14 mouse cellular contexts compared by ENCODE assay signal in genomic region chr6:55465311-55465710, GRCm38 (mm10). TPM values are rescaled to one million over a fixed set of nuclear protein-coding genes. Genes with fewer than 3 reads are reported as not detected.
DNase-seq lines count a peak whose midpoint lies in the region; ATAC-seq and TF ChIP-seq lines count a peak whose summit lies in the region.
"Had no signal": no experiment of that assay in that cellular context is flagged by ENCODE, and none has a peak within 500 bp of the region (broad histone marks: within the 10 kb centered on the region; RNA-seq: fewer than 3 reads in every experiment).

No protein-coding gene starts in this region.

- TF ChIP-seq CTCF in stomach, postnatal 0 days (IDR thresholded peaks at IDR 0.05; ENCODE audit: low read depth) = no peak

- H3K4me2 ChIP-seq in hindbrain, embryonic 13.5 days = no peak overlapping the region
- H3K4me2 ChIP-seq in stomach, postnatal 0 days (replicated peaks; ENCODE audit: low read depth) = no peak overlapping the region
- H3K4me2 ChIP-seq: embryonic facial prominence, embryonic 12.5 days; hindbrain, embryonic 15.5 days; liver, embryonic 15.5 days; neural tube, embryonic 12.5 days had no signal

- H3K27me3 ChIP-seq in hindbrain, embryonic 10.5 days (ENCODE audit: insufficient read depth, poor library complexity, severe bottlenecking) = peaks cover 26% of the 10 kb centered on the region
- 0 out of 2 replicates have a peak, but pooled peaks cover 3% of the 10 kb centered on the region for H3K27me3 ChIP-seq in hindbrain, embryonic 13.5 days
- no peaks in the 10 kb centered on the region for H3K27me3 ChIP-seq in stomach, postnatal 0 days (ENCODE audit: control insufficient read depth, insufficient read depth, low read length)
- H3K27me3 ChIP-seq: embryonic facial prominence, embryonic 12.5 days; hindbrain, embryonic 15.5 days; liver, embryonic 15.5 days; neural tube, embryonic 12.5 days had no signal

- TF ChIP-seq EP300 in stomach, postnatal 0 days (optimal IDR thresholded peaks at IDR 0.05) = no peak

- no peak for ATAC-seq in hindbrain, embryonic 13.5 days (ENCODE audit: low FRiP score)
- no peak for ATAC-seq in stomach, postnatal 0 days (ENCODE audit: low FRiP score, low TSS enrichment)
- no peak for ATAC-seq in monocyte, adult 5-6 weeks (replicated peaks; ENCODE audit: insufficient number of reproducible peaks, low FRiP score, low TSS enrichment, poor library complexity, severe bottlenecking)

- H3K4me1 ChIP-seq in hindbrain, embryonic 10.5 days (replicated peaks) = peaks cover 19% of the 10 kb centered on the region
- peaks cover 25% of the 10 kb centered on the region for H3K4me1 ChIP-seq in hindbrain, embryonic 13.5 days (replicated peaks)
- no peaks in the 10 kb centered on the region for H3K4me1 ChIP-seq in stomach, postnatal 0 days (replicated peaks; ENCODE audit: control insufficient read depth, insufficient read depth)
- H3K4me1 ChIP-seq: embryonic facial prominence, embryonic 12.5 days; liver, embryonic 15.5 days had no signal

- no peaks in the 10 kb centered on the region for H3K9me3 ChIP-seq in hindbrain, embryonic 10.5 days
- no peaks in the 10 kb centered on the region for H3K9me3 ChIP-seq in hindbrain, embryonic 13.5 days
- H3K9me3 ChIP-seq in stomach, postnatal 0 days (ENCODE audit: control insufficient read depth, low read length) = no peaks in the 10 kb centered on the region
- H3K9me3 ChIP-seq: embryonic facial prominence, embryonic 12.5 days; hindbrain, embryonic 15.5 days; liver, embryonic 15.5 days; neural tube, embryonic 12.5 days had no signal

- no peak overlapping the region for H3K4me3 ChIP-seq in hindbrain, embryonic 10.5 days
- H3K4me3 ChIP-seq in hindbrain, embryonic 13.5 days = no peak overlapping the region
- no peak overlapping the region for H3K4me3 ChIP-seq in stomach, postnatal 0 days (ENCODE audit: low read depth, low read length)
- H3K4me3 ChIP-seq: embryonic facial prominence, embryonic 12.5 days; hindbrain, embryonic 15.5 days; liver, embryonic 15.5 days; neural tube, embryonic 12.5 days had no signal

- peaks cover 79% of the 10 kb centered on the region for H3K36me3 ChIP-seq in hindbrain, embryonic 10.5 days
- peaks cover 59% of the 10 kb centered on the region for H3K36me3 ChIP-seq in hindbrain, embryonic 13.5 days
- H3K36me3 ChIP-seq in stomach, postnatal 0 days (ENCODE audit: control insufficient read depth, insufficient read depth, low read length) = no peaks in the 10 kb centered on the region
- H3K36me3 ChIP-seq: embryonic facial prominence, embryonic 12.5 days; liver, embryonic 15.5 days had no signal

- intact Hi-C loops in gastrocnemius, postnatal 14 days (cut with DNase I; ENCODE audit: low total_unique reads) = no loop called here

- H3K27ac ChIP-seq in hindbrain, embryonic 10.5 days = peak overlapping the region; percentile 69
- H3K27ac ChIP-seq in hindbrain, embryonic 13.5 days = no peak overlapping the region
- no peak overlapping the region for H3K27ac ChIP-seq in stomach, postnatal 0 days (replicated peaks)
- H3K27ac ChIP-seq: embryonic facial prominence, embryonic 12.5 days; hindbrain, embryonic 15.5 days; liver, embryonic 15.5 days; neural tube, embryonic 12.5 days had no signal

- H3K9ac ChIP-seq in hindbrain, embryonic 13.5 days = no peak overlapping the region
- no peak overlapping the region for H3K9ac ChIP-seq in stomach, postnatal 0 days (ENCODE audit: low read length)
- H3K9ac ChIP-seq: embryonic facial prominence, embryonic 12.5 days; hindbrain, embryonic 15.5 days; liver, embryonic 15.5 days; neural tube, embryonic 12.5 days had no signal

- 87% methylated on average over 4 of the region's 4 CpGs for WGBS in hindbrain, embryonic 10.5 days
- WGBS in hindbrain, embryonic 13.5 days = 73% methylated on average over 4 of the region's 4 CpGs
- 73% methylated on average over 4 of the region's 4 CpGs for WGBS in stomach, postnatal 0 days

- DNase-seq in hindbrain, embryonic 10.5 days (ENCODE audit: low spot score) = no peak
- DNase-seq in right cerebral cortex, postnatal 4 days = peak; percentile 50
- DNase-seq in right cerebral cortex, adult 2 months (ENCODE audit: low spot score in 2 of 2) = no peak
- peak; percentile 76 for DNase-seq in gastrocnemius, postnatal 14 days
- DNase-seq in stomach, postnatal 0 days (ENCODE audit: low spot score) = peak; percentile 30
- DNase-seq in thymus, postnatal 0 days (ENCODE audit: low spot score) = no peak
- DNase-seq: kidney, postnatal 14 days; spleen, adult 18-20 months had no signal

RNA-seq across cellular contexts. Expression of gene Adcyap1r1, which starts 13.5 kb away (rescaled TPM):
- polyA plus RNA-seq in hindbrain, embryonic 10.5 days (2016; fragmentation: Nextera tagmentation; extraction: Ambion mirVana) = 31.4 and 32.4 TPM in 2 replicates
- polyA plus RNA-seq in hindbrain, embryonic 13.5 days (2015; fragmentation: Nextera tagmentation; extraction: Ambion mirVana) = 45.4 and 51.0 TPM in 2 replicates
- total RNA-seq in gastrocnemius, postnatal 14 days (2021) = 1 to 10 TPM; 2.7 to 4.0 TPM
- 5.4 and 5.5 TPM in 2 replicates for polyA plus RNA-seq in stomach, postnatal 0 days (2015; fragmentation: Nextera tagmentation; extraction: Ambion mirVana)
- polyA plus RNA-seq in thymus, postnatal 0 days (2015; fragmentation: Nextera tagmentation; extraction: Ambion mirVana) = 0.40 and 0.44 TPM in 2 replicates
- not detected in 3 replicates for total RNA-seq in monocyte, adult 5-6 weeks (2017)

Comparison
In these comparisons a context has a peak if more than half of its experiments do, and no peak if none do; other contexts are left out.
1. DNase-seq: peak in right cerebral cortex, postnatal 4 days (single experiment), gastrocnemius, postnatal 14 days (single experiment) and stomach, postnatal 0 days (single experiment); none in hindbrain, embryonic 10.5 days (single experiment), right cerebral cortex, adult 2 months (0 of 2) and thymus, postnatal 0 days (single experiment).